36 mouse cellular contexts compared by ENCODE assay signal in the genomic region with DNA sequence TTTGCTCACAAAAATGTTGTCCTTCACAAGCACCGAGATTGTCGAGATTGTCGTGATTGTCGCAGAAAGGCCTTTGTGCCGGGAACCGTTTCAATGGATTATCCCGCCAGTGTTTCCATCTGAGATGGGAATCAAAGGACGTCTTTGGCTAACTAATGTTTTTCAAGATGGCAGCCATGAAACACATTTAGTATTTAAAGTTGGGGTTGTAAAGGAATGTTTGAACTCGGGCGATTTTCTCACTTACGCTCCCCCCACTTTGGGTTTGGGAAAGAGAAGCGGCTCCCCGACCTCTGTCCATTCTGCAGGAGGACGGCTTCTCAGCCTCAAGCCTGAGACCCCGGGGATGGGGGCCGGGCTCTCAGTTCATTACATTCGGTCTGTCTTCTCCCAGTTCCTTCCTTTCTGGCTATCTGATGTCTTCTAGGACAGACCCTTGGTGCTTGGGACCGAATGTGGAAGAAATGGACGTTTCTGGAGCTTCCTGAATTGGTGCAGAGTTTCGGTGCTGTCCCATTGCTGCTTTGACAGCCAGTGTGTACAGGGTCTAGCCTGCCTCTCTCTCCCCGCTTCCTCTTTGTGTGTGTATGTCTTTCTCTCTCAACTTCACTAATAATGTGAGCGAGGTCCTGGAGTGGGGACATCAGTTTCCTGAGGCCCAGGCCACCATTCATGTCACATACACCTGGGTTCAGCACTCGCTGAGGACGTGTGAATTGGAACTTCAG. TPM values are rescaled to one million over a fixed set of nuclear protein-coding genes. Genes with fewer than 3 reads are reported as not detected.
DNase-seq lines count a peak whose midpoint lies in the region; ATAC-seq and TF ChIP-seq lines count a peak whose summit lies in the region.
"Had no signal": no experiment of that assay in that cellular context is flagged by ENCODE, and none has a peak within 500 bp of the region (broad histone marks: within the 10 kb centered on the region; RNA-seq: fewer than 3 reads in every experiment).

No protein-coding gene starts in this region.

- H3K9me3 ChIP-seq in forebrain, embryonic 13.5 days (replicated peaks), result no peaks in the 10 kb centered on the region
- no peaks in the 10 kb centered on the region for H3K9me3 ChIP-seq in forebrain, embryonic 16.5 days (ENCODE audit: control insufficient read depth, low read length)
- no peaks in the 10 kb centered on the region for H3K9me3 ChIP-seq in midbrain, embryonic 10.5 days (replicated peaks)
- H3K9me3 ChIP-seq in midbrain, postnatal 0 days (ENCODE audit: low read length), result no peaks in the 10 kb centered on the region
- H3K9me3 ChIP-seq in embryonic facial prominence, embryonic 10.5 days, result no peaks in the 10 kb centered on the region
- no peaks in the 10 kb centered on the region for H3K9me3 ChIP-seq in midbrain, embryonic 13.5 days
- H3K9me3 ChIP-seq: embryonic facial prominence, embryonic 12.5 days; kidney, embryonic 15.5 days had no signal

- no peak for TF ChIP-seq CTCF in midbrain, postnatal 0 days (IDR thresholded peaks at IDR 0.05)

- peaks cover 42% of the 10 kb centered on the region for H3K4me1 ChIP-seq in forebrain, embryonic 13.5 days
- peaks cover 21% of the 10 kb centered on the region for H3K4me1 ChIP-seq in forebrain, embryonic 16.5 days (replicated peaks; ENCODE audit: control insufficient read depth, insufficient read depth, low read length)
- peaks cover 51% of the 10 kb centered on the region for H3K4me1 ChIP-seq in midbrain, embryonic 10.5 days
- H3K4me1 ChIP-seq in midbrain, postnatal 0 days (ENCODE audit: insufficient read depth, low read length), result no peaks in the 10 kb centered on the region
- peaks cover 30% of the 10 kb centered on the region for H3K4me1 ChIP-seq in embryonic facial prominence, embryonic 10.5 days
- peaks cover 49% of the 10 kb centered on the region for H3K4me1 ChIP-seq in midbrain, embryonic 13.5 days (replicated peaks)

- no peak for ATAC-seq in forebrain, embryonic 13.5 days
- no peak for ATAC-seq in forebrain, embryonic 16.5 days
- no peak for ATAC-seq in midbrain, postnatal 0 days (ENCODE audit: low FRiP score)
- ATAC-seq in midbrain, embryonic 13.5 days, result no peak

- no peak overlapping the region for H3K4me3 ChIP-seq in forebrain, embryonic 13.5 days
- H3K4me3 ChIP-seq in forebrain, embryonic 16.5 days (replicated peaks; ENCODE audit: low read length), result no peak overlapping the region
- H3K4me3 ChIP-seq in midbrain, embryonic 10.5 days, result no peak overlapping the region
- H3K4me3 ChIP-seq in midbrain, postnatal 0 days (ENCODE audit: low read depth, low read length), result no peak overlapping the region
- no peak overlapping the region for H3K4me3 ChIP-seq in embryonic facial prominence, embryonic 10.5 days
- H3K4me3 ChIP-seq in midbrain, embryonic 13.5 days (replicated peaks), result no peak overlapping the region
- H3K4me3 ChIP-seq: embryonic facial prominence, embryonic 12.5 days; kidney, embryonic 15.5 days had no signal

- no peak for DNase-seq in midbrain, embryonic 10.5 days (ENCODE audit: low spot score)
- no peak for DNase-seq in midbrain, postnatal 0 days (ENCODE audit: low spot score)
- DNase-seq in embryonic facial prominence, embryonic 10.5 days (ENCODE audit: low spot score), result no peak
- DNase-seq: adrenal gland, postnatal 25 days; B cell, adult 2 months; cerebellum, adult 11-12 months; cerebellum, adult 9-11 months; gastrocnemius, postnatal 14 days; heart, postnatal 14 days; kidney, adult 18-20 months; kidney, postnatal 25 days; liver; lung, adult 2 months; lung, postnatal 10 days; right cerebral cortex, postnatal 14 days; thymus, postnatal 4 days had no signal

- H3K27ac ChIP-seq in forebrain, embryonic 13.5 days, result 0 out of 2 replicates have a peak overlapping the region, but pooled peaks have one; percentile 45
- no peak overlapping the region for H3K27ac ChIP-seq in forebrain, embryonic 16.5 days (ENCODE audit: low read length)
- peak overlapping the region; percentile 80 for H3K27ac ChIP-seq in midbrain, embryonic 10.5 days (replicated peaks)
- no peak overlapping the region for H3K27ac ChIP-seq in midbrain, postnatal 0 days (ENCODE audit: low read depth, low read length)
- H3K27ac ChIP-seq in embryonic facial prominence, embryonic 10.5 days (replicated peaks), result 0 out of 2 replicates have a peak overlapping the region, but pooled peaks have one; percentile 42
- peak overlapping the region; percentile 32; the same call in 1 of the 2 replicates for H3K27ac ChIP-seq in midbrain, embryonic 13.5 days
- H3K27ac ChIP-seq: embryonic facial prominence, embryonic 12.5 days; kidney, embryonic 15.5 days; liver, embryonic 14.5 days; macrophage had no signal

- H3K9ac ChIP-seq in forebrain, embryonic 13.5 days, result no peak overlapping the region
- H3K9ac ChIP-seq in forebrain, embryonic 16.5 days (replicated peaks; ENCODE audit: low read depth, low read length), result no peak overlapping the region
- no peak overlapping the region for H3K9ac ChIP-seq in midbrain, postnatal 0 days (replicated peaks; ENCODE audit: low read length, poor library complexity, severe bottlenecking)
- H3K9ac ChIP-seq in midbrain, embryonic 13.5 days (replicated peaks), result no peak overlapping the region
- H3K9ac ChIP-seq: embryonic facial prominence, embryonic 12.5 days; kidney, embryonic 15.5 days; liver, embryonic 14.5 days had no signal

- WGBS in forebrain, embryonic 13.5 days, result 43% methylated on average over 24 of the region's 24 CpGs
- 42% methylated on average over 24 of the region's 24 CpGs for WGBS in forebrain, embryonic 16.5 days
- 66% methylated on average over 24 of the region's 24 CpGs for WGBS in midbrain, embryonic 10.5 days
- 38% methylated on average over 24 of the region's 24 CpGs for WGBS in midbrain, postnatal 0 days
- WGBS in embryonic facial prominence, embryonic 10.5 days, result 76% methylated on average over 24 of the region's 24 CpGs
- WGBS in midbrain, embryonic 13.5 days, result 34% methylated on average over 24 of the region's 24 CpGs

- 0 out of 2 replicates have a peak overlapping the region, but pooled peaks have one; percentile 43 for H3K4me2 ChIP-seq in forebrain, embryonic 13.5 days
- H3K4me2 ChIP-seq in forebrain, embryonic 16.5 days (ENCODE audit: low read length), result no peak overlapping the region
- H3K4me2 ChIP-seq in midbrain, postnatal 0 days (ENCODE audit: low read depth, low read length, poor library complexity, severe bottlenecking), result no peak overlapping the region
- peak overlapping the region; percentile 27; the same call in 1 of the 2 replicates for H3K4me2 ChIP-seq in midbrain, embryonic 13.5 days (replicated peaks)
- H3K4me2 ChIP-seq: embryonic facial prominence, embryonic 12.5 days; kidney, embryonic 15.5 days had no signal

- H3K36me3 ChIP-seq in forebrain, embryonic 13.5 days (ENCODE audit: poor library complexity, severe bottlenecking), result no peaks in the 10 kb centered on the region
- no peaks in the 10 kb centered on the region for H3K36me3 ChIP-seq in forebrain, embryonic 16.5 days (ENCODE audit: control insufficient read depth, insufficient read depth)
- no peaks in the 10 kb centered on the region for H3K36me3 ChIP-seq in midbrain, embryonic 10.5 days
- no peaks in the 10 kb centered on the region for H3K36me3 ChIP-seq in midbrain, postnatal 0 days (ENCODE audit: insufficient read depth, low read length)
- no peaks in the 10 kb centered on the region for H3K36me3 ChIP-seq in embryonic facial prominence, embryonic 10.5 days (replicated peaks)
- no peaks in the 10 kb centered on the region for H3K36me3 ChIP-seq in midbrain, embryonic 13.5 days
- H3K36me3 ChIP-seq: embryonic facial prominence, embryonic 12.5 days; kidney, embryonic 15.5 days had no signal

- H3K27me3 ChIP-seq in forebrain, embryonic 13.5 days, result peaks cover 34% of the 10 kb centered on the region
- H3K27me3 ChIP-seq in forebrain, embryonic 16.5 days (replicated peaks; ENCODE audit: control insufficient read depth, insufficient read depth, low read length), result 0 out of 2 replicates have a peak, but pooled peaks cover 8% of the 10 kb centered on the region
- H3K27me3 ChIP-seq in midbrain, embryonic 10.5 days (ENCODE audit: low read depth, poor library complexity, severe bottlenecking), result peaks cover 94% of the 10 kb centered on the region
- H3K27me3 ChIP-seq in midbrain, postnatal 0 days (ENCODE audit: insufficient read depth, low read length), result peaks cover 17% of the 10 kb centered on the region; the same call in 1 of the 2 replicates
- H3K27me3 ChIP-seq in embryonic facial prominence, embryonic 10.5 days (replicated peaks; ENCODE audit: low read depth, poor library complexity, severe bottlenecking), result peaks cover 65% of the 10 kb centered on the region
- H3K27me3 ChIP-seq in midbrain, embryonic 13.5 days, result peaks cover 64% of the 10 kb centered on the region

RNA-seq across cellular contexts. Expression of a gene that starts 11.1 kb away (rescaled TPM):
- polyA plus RNA-seq in forebrain, embryonic 13.5 days (2015; fragmentation: Nextera tagmentation; extraction: Ambion mirVana), result 0.56 and 0.62 TPM in 2 replicates
- polyA plus RNA-seq in forebrain, embryonic 16.5 days (2015; fragmentation: Nextera tagmentation; extraction: Ambion mirVana), result 0.65 and 0.91 TPM in 2 replicates
- 0.57 and 0.75 TPM in 2 replicates for polyA plus RNA-seq in midbrain, embryonic 10.5 days (2016; fragmentation: Nextera tagmentation; extraction: Ambion mirVana)
- 0.33 and 0.60 TPM in 2 replicates for total RNA-seq in midbrain, postnatal 0 days (2014; rRNA removed)
- polyA plus RNA-seq in midbrain, postnatal 0 days (2015; fragmentation: Nextera tagmentation; extraction: Ambion mirVana), result 0.43 and 0.56 TPM in 2 replicates
- polyA plus RNA-seq in embryonic facial prominence, embryonic 10.5 days (2016; fragmentation: Nextera tagmentation; extraction: Ambion mirVana), result 0.94 and 1.2 TPM in 2 replicates
- polyA plus RNA-seq in midbrain, embryonic 13.5 days (2015; fragmentation: Nextera tagmentation; extraction: Ambion mirVana), result 0.58 and 0.93 TPM in 2 replicates

RNA-seq across cellular contexts. Expression of a gene that starts 26.4 kb away (rescaled TPM):
- polyA plus RNA-seq in forebrain, embryonic 13.5 days (2015; fragmentation: Nextera tagmentation; extraction: Ambion mirVana), result 0.12 and 0.31 TPM in 2 replicates
- 0.24 and 0.68 TPM in 2 replicates for polyA plus RNA-seq in forebrain, embryonic 16.5 days (2015; fragmentation: Nextera tagmentation; extraction: Ambion mirVana)
- 7.2 and 11.1 TPM in 2 replicates for polyA plus RNA-seq in midbrain, embryonic 10.5 days (2016; fragmentation: Nextera tagmentation; extraction: Ambion mirVana)
- 0.24 and 0.66 TPM in 2 replicates for total RNA-seq in midbrain, postnatal 0 days (2014; rRNA removed)
- polyA plus RNA-seq in midbrain, postnatal 0 days (2015; fragmentation: Nextera tagmentation; extraction: Ambion mirVana), result 0.35 and 0.38 TPM in 2 replicates
- polyA plus RNA-seq in embryonic facial prominence, embryonic 10.5 days (2016; fragmentation: Nextera tagmentation; extraction: Ambion mirVana), result 1.00 and 1.1 TPM in 2 replicates
- 3.6 and 4.0 TPM in 2 replicates for polyA plus RNA-seq in midbrain, embryonic 13.5 days (2015; fragmentation: Nextera tagmentation; extraction: Ambion mirVana)
- total RNA-seq: adrenal gland, adult 18-20 months; adrenal gland, postnatal 25 days; gastrocnemius, postnatal 14 days; granulocyte monocyte progenitor cell, adult 5-6 weeks; heart, postnatal 14 days; layer of hippocampus, adult 18-20 months; layer of hippocampus, postnatal 10 days; left cerebral cortex, adult 18-20 months; left cerebral cortex, postnatal 14 days; megakaryocyte-erythroid progenitor cell, adult 5-6 weeks had no signal
- polyA plus RNA-seq: heart, embryonic 14.5 days; intestine, embryonic 14.5 days; kidney, embryonic 15.5 days; limb, embryonic 11.5 days; liver, embryonic 14.5 days; macrophage; neural tube, embryonic 14.5 days; small intestine, adult 2 months; stomach, embryonic 14.5 days had no signal

Comparison
In these comparisons a context has a peak if more than half of its experiments do, and no peak if none do; other contexts are left out.
1. H3K27ac ChIP-seq: peak in forebrain, embryonic 13.5 days (single experiment), midbrain, embryonic 10.5 days (single experiment), embryonic facial prominence, embryonic 10.5 days (single experiment) and midbrain, embryonic 13.5 days (single experiment); none in forebrain, embryonic 16.5 days (single experiment) and midbrain, postnatal 0 days (single experiment).
2. H3K4me2 ChIP-seq: peak in forebrain, embryonic 13.5 days (single experiment) and midbrain, embryonic 13.5 days (single experiment); none in forebrain, embryonic 16.5 days (single experiment) and midbrain, postnatal 0 days (single experiment).